Mouse (Mus musculus) embryonic facial prominence, embryonic 11.5 days (tissue): Measurements from ENCODE around the gene Gm21954. TPM values are rescaled to one million over a fixed set of nuclear protein-coding genes. Genes with fewer than 3 reads are reported as not detected.

ENCODE experiments used
- ATAC-seq: fragments of 200-750 bp; cut with Nextera tagmentation; replicated peaks from 2 replicates; pipeline ENCODE4 v1.8.0; 2017; ENCODE audit warnings: low read depth; ENCODE audit not compliant: insufficient number of reproducible peaks, low FRiP score, low TSS enrichment
- DNase-seq: peaks from one replicate; pipeline ENCODE4 v3.0.0-alpha.2; 2015; ENCODE audit warnings: low spot score
- H3K27ac ChIP-seq: fragments of 300-500 bp; sonication (generic); replicated peaks from 2 replicates; pipeline ENCODE4 v1.5.1; 2014; ENCODE audit warnings: mild to moderate bottlenecking, low read depth, low read length, control low read depth
- H3K27me3 ChIP-seq: fragments of 300-500 bp; sonication (generic); 2 replicates; pipeline ENCODE4 v1.6.1; 2014; ENCODE audit warnings: mild to moderate bottlenecking, low read length, moderate library complexity, mixed read lengths; ENCODE audit not compliant: control insufficient read depth, insufficient read depth
- H3K36me3 ChIP-seq: fragments of 300-500 bp; sonication (generic); replicated peaks from 2 replicates; pipeline ENCODE4 v1.6.1; 2014; ENCODE audit warnings: low read depth, mild to moderate bottlenecking, low read length, moderate library complexity, mixed read lengths; ENCODE audit not compliant: control insufficient read depth, insufficient read depth
- H3K4me1 ChIP-seq: fragments of 300-500 bp; sonication (generic); 2 replicates; pipeline ENCODE4 v1.6.1; 2014; ENCODE audit warnings: low read length, mixed read lengths; ENCODE audit not compliant: control insufficient read depth, insufficient read depth
- H3K4me2 ChIP-seq: fragments of 300-500 bp; sonication (generic); 2 replicates; pipeline ENCODE4 v1.6.1; 2014; ENCODE audit warnings: low read depth, mild to moderate bottlenecking, control low read depth, low read length, moderate library complexity
- H3K4me3 ChIP-seq: fragments of 300-500 bp; sonication (generic); 2 replicates; pipeline ENCODE4 v1.5.1; 2014; ENCODE audit warnings: low read depth, low read length, control low read depth
- H3K9ac ChIP-seq: fragments of 300-500 bp; sonication (generic); replicated peaks from 2 replicates; pipeline ENCODE4 v1.6.1; 2014; ENCODE audit warnings: mild to moderate bottlenecking, control low read depth, low read length
- H3K9me3 ChIP-seq: fragments of 300-500 bp; sonication (generic); replicated peaks from 2 replicates; pipeline ENCODE4 v1.6.1; 2016; ENCODE audit warnings: mild to moderate bottlenecking, low read length, inconsistent platforms, mixed read lengths; ENCODE audit not compliant: control insufficient read depth
- WGBS: fragments of 180-500 bp; shearing (Covaris S2); extraction: QIAGEN DNeasy Blood & Tissue Kit; methylation state at CpG from one replicate; pipeline ENCODE4 v1.1.7; 2014; 5-methylcytosine and 5-hydroxymethylcytosine counted together
- polyA plus RNA-seq: library from polyadenylated mRNA; unstranded; fragments of >200 nt; fragmentation: Nextera tagmentation; extraction: Ambion mirVana; gene quantifications from 2 replicates; pipeline ENCODE4 v1.2.1, GENCODE M21; 2014

The Gm21954 gene
- polyA plus RNA-seq, 1 experiment from 2014 or later = not detected

DNA sequence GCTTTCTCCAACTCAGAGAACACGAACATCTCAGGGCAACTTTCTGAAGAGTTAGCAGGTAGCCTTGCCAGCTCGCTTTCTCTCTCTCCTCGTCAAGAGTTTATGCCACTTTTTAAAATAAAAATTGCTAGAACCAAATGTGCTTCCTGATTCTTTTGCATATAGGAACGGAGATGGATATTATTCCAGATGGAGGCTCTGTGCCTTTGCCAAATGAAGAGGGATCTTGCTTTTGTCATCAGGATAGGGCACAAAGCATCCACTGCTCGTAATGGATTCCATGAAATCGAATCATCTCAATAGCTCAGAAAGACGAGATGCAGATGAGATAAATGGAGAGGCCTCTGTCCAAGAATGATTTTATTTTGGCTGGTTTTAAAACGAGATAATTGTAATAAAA, 28.7 kb downstream of the Gm21954 start:
- Histone ChIP-seq H3K9me3 (no peaks in the 10 kb centered on the region), H3K9ac (no peak overlapping the region), H3K27ac (no peak overlapping the region), H3K36me3 (no peaks in the 10 kb centered on the region), H3K27me3 (no peaks in the 10 kb centered on the region), H3K4me1 (no peaks in the 10 kb centered on the region), H3K4me2 (no peak overlapping the region), H3K4me3 (no peak overlapping the region)
- ATAC-seq = no peak
- no peak for DNase-seq
- WGBS = 84% methylated on average over 8 of the region's 8 CpGs

DNA sequence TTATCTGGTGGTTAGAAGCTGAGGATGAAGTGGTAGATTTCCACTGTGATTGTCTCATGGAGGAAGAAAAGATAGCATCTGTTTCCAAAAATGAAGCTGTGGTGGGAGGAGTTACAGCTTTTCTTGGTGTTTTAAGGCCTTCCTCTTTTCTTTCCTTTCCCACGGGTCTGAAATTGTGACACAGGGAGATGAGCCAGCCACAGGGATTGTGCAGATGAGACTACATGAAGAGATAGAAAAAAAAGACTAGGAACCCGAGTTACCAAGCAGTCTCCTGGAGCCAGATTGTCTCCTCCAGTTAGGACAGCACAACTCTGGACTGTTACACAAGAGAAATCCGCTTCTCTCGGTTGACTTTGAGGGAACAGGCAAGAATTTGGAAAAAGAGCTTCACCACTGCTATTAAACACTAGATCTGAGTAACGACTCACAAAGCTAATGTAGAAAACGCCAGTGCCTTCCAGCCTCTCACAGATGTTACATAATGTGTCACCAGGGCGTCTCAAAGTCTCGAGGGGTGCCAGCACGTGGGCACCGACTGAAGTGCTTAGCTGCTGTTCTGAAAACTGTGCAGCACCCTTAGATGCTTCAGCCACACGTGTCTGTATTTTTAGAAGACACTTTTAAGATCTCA, 29.9 kb downstream of the Gm21954 start:
- Histone ChIP-seq H3K4me1 (no peaks in the 10 kb centered on the region), H3K36me3 (no peaks in the 10 kb centered on the region), H3K27me3 (no peaks in the 10 kb centered on the region), H3K9ac (no peak overlapping the region), H3K4me2 (no peak overlapping the region), H3K9me3 (no peaks in the 10 kb centered on the region), H3K27ac (no peak overlapping the region), H3K4me3 (no peak overlapping the region)
- no peak for ATAC-seq
- DNase-seq = no peak
- 84% methylated on average over 11 of the region's 11 CpGs for whole genome bisulfite sequencing

DNA sequence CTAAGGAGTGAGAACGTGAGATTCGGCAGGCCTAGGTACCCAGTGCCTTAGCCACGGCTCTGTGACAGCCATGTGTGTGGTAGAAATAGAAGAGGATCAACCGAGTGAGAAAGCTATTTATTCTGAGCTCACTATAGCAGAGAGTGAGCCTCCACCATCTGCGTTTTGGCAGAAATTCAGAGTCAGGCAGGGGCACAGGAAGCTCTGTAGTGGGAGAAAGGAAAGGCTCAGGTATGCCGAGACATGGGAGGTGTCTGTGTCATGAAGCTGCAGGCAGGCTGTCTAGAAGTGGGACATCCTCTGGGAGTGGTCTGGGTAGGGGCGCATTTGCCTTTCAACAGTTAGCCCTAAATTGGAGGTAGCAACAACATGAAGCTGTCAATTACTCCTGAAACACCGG, 31.7 kb downstream of the Gm21954 start:
- 65% methylated on average over 8 of the region's 8 CpGs for WGBS
- Histone ChIP-seq H3K9ac (no peak overlapping the region), H3K36me3 (no peaks in the 10 kb centered on the region), H3K4me2 (no peak overlapping the region), H3K27ac (no peak overlapping the region), H3K4me3 (no peak overlapping the region), H3K4me1 (no peaks in the 10 kb centered on the region), H3K27me3 (no peaks in the 10 kb centered on the region), H3K9me3 (no peaks in the 10 kb centered on the region)
- no peak for ATAC-seq
- no peak for DNase-seq

DNA sequence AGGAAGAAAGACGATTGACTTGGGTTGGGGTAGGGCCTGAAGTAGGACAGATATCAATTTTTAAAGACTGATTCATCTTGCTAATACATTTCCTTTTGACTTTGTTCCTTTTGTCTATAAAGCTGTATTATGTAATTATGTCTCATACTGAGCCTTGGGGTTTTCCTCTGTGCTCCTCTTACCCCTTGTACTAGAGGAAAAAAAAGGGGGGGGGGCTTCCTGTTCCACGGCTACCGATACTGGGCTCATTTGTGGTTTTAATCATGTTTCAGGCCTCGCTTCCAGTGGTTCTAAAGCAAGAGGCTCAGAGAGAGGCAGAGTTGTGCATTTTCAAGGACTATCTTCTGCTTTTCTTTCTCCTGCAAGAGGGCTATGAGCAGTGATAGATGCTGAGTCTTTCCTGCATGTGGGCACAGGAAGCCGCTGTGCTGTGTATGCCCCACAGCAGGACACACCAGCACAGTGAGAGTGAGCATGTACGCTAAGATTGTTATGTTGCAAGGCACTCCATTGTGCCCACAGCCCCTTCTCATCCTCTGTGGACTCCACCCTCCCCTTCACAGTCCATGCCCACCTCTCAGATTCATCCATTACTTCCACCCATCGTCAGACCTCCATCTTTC, 33.1 kb downstream of the Gm21954 start:
- Histone ChIP-seq H3K27me3 (no peaks in the 10 kb centered on the region), H3K9me3 (no peaks in the 10 kb centered on the region), H3K9ac (no peak overlapping the region), H3K27ac (no peak overlapping the region), H3K4me2 (no peak overlapping the region), H3K4me3 (no peak overlapping the region), H3K36me3 (no peaks in the 10 kb centered on the region), H3K4me1 (no peaks in the 10 kb centered on the region)
- no peak for DNase-seq
- ATAC-seq = no peak; the same call in 1 of the 2 replicates
- 70% methylated on average over 7 of the region's 7 CpGs for WGBS

DNA sequence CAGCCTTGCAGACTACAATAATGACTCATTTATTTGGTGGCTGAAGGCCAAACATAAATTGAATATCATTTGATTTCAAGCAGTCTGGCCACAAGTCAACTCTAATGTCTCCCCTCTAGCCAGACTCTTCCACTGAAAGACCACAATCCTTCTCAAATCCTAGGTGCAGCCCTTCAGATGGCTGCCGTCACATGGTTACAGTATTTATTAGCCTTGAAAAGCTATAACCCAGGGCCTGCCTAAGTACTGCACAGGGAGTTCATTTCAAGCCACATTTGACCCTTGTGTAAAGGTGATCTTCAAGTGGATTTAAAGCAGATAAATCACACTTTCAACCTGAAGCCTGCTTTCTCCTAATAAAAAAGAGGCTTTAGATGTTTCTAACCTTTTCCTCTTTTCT, 37.7 kb downstream of the Gm21954 start:
- Histone ChIP-seq H3K4me3 (no peak overlapping the region), H3K4me2 (no peak overlapping the region), H3K27me3 (no peaks in the 10 kb centered on the region), H3K9ac (no peak overlapping the region), H3K9me3 (no peaks in the 10 kb centered on the region), H3K27ac (no peak overlapping the region), H3K4me1 (no peaks in the 10 kb centered on the region), H3K36me3 (no peaks in the 10 kb centered on the region)
- DNase-seq = no peak
- WGBS = 74% methylated on average over 1 of the region's 1 CpGs
- no peak for ATAC-seq

DNA sequence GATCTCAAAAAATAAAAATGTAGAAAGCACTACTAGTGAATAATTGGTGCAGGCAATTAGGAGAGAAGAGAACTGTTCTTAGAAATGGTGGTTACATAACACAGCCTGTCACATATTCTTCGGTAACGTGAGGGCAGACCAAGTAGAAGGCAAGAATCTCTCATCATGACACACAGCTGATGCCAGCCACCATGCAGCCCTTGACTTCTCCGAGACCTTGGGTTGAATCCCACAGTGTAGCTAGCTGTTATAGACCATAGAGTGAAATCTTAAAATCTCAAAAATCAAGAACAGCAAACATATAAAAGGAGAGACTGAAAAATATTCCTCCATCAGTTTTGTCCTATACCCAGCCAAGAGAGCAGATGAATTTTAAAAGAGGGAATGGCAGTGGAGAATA, 40.8 kb downstream of the Gm21954 start:
- no peak overlapping the region for H3K9ac ChIP-seq
- no peaks in the 10 kb centered on the region for H3K4me1 ChIP-seq
- no peak overlapping the region for H3K4me3 ChIP-seq
- H3K27ac ChIP-seq = no peak overlapping the region
- H3K36me3 ChIP-seq = no peaks in the 10 kb centered on the region
- no peaks in the 10 kb centered on the region for H3K9me3 ChIP-seq
- H3K4me2 ChIP-seq = no peak overlapping the region
- H3K27me3 ChIP-seq = no peaks in the 10 kb centered on the region
- ATAC-seq (no peak), DNase-seq (no peak)
- WGBS = 87% methylated on average over 3 of the region's 3 CpGs

DNA sequence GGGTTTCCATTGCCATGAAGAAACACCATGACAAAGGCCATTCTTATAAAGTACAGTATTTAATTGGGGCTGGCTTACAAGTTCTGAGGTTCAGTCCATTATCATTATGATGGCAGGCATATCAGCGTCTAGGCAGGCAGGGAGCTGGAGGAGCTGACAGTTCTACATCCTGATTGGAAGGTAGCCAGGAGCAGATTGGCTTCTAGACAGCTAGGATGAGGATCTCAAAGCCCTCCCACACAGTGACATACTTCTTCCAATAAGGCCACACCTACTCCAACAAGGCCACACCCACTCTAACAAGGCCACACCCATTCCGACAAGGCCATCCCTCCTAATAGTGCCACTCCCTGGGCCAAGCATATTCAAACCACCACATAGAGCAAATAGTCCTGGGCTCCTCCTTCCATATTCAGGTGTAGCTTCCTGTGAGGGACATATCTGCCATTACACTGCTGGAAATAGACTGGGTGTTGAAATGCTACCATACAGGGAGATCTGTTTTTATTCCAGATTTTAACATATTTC, 41.9 kb downstream of the Gm21954 start:
- no peak for ATAC-seq
- 95% methylated on average over 2 of the region's 2 CpGs for WGBS
- H3K4me3 ChIP-seq = no peak overlapping the region
- H3K27me3 ChIP-seq = no peaks in the 10 kb centered on the region
- no peak for DNase-seq
- no peaks in the 10 kb centered on the region for H3K36me3 ChIP-seq
- H3K9me3 ChIP-seq = no peaks in the 10 kb centered on the region
- no peaks in the 10 kb centered on the region for H3K4me1 ChIP-seq
- no peak overlapping the region for H3K9ac ChIP-seq
- H3K4me2 ChIP-seq = no peak overlapping the region
- no peak overlapping the region for H3K27ac ChIP-seq

DNA sequence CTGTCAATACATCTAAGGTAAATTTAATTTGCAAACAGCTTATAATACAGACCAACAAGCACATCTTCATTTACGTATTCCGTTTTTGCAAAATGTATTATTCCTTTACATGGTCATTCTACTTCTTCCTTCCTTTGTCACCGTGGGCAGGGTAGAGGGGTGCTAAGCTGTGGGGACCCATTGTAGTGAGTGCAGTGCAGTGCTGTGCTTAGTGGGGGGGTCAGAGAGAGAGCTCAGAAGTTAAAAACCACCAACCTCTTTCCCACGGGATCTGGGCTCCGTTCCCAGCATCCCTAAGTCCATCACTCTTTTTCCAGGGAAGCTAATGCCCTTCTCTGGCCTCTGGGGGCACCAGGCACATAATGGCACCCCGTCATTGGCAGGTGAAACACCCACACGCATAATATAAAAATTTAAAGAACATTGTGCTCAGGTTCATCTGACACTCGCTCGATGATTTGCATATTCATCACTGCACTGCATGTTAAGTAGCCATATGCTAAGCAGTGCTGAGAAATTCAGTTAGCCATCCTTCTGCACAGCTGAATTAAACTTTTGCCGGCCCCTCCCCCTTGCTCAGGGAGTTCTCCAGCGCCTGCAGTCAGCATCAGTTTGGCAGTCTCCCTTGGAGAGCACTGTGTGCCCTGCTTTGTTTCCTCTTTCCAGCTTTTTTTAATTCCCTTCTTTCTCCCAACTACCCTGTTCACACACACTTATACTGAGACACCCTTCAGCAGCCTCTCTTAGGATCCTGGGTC, 48.2 kb downstream of the Gm21954 start:
- no peak overlapping the region for H3K4me2 ChIP-seq
- H3K27ac ChIP-seq = no peak overlapping the region
- no peaks in the 10 kb centered on the region for H3K36me3 ChIP-seq
- 26% methylated on average over 11 of the region's 11 CpGs for WGBS
- H3K4me1 ChIP-seq = no peaks in the 10 kb centered on the region
- H3K9me3 ChIP-seq = no peaks in the 10 kb centered on the region
- H3K27me3 ChIP-seq = no peaks in the 10 kb centered on the region
- DNase-seq (peak; percentile 51), ATAC-seq (peak; percentile 77; the same call in 1 of the 2 replicates)
- H3K9ac ChIP-seq = no peak overlapping the region
- H3K4me3 ChIP-seq = no peak overlapping the region
